Comparison of ENCODE assay signal across 8 mouse cellular contexts in the genomic region with DNA sequence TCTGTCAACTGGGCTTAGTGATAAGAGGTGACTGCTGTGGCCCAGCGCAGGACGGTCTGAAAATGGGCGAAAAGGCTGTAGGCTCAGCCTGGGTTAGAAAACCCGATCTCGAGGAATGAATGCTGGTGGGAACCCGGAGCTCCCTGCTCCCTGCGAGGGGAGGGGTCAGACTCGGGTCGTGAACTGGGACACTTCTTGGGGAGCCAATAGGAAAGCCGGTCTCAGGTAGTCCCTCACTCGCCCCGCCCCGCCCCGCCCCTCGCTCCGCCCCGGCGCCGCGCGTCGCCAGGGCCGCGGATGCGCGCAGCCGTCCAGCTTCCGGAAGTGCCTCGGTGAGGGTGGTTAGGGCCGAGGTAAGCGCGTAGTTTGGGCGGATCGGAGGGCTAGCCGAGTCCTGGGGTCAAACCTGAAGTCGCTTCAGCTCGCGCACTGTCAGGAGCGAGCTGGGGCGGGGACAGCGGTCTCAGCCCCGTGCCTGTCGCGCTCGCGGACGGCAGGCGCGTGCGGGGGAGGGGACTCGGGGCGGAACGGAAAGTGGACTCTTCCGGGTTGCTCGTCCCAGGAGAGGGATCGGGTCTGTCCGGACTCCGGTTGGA. TPM values are rescaled to one million over a fixed set of nuclear protein-coding genes. Genes with fewer than 3 reads are reported as not detected.
DNase-seq lines count a peak whose midpoint lies in the region; ATAC-seq and TF ChIP-seq lines count a peak whose summit lies in the region.

A gene (plus strand): TSS at position 267 of the 596 bp plus-strand sequence.

- H3K36me3 ChIP-seq in hindbrain, postnatal 0 days (ENCODE audit: insufficient read depth, low read length) = no peaks in the 10 kb centered on the region

- H3K27ac ChIP-seq in hindbrain, postnatal 0 days = peak within 1 kb of the TSS; percentile 81
- peak within 1 kb of the TSS; percentile 97 for H3K27ac ChIP-seq in left cerebral cortex, adult 2 months

- H3K9me3 ChIP-seq in hindbrain, postnatal 0 days (ENCODE audit: low read length) = no peaks in the 10 kb centered on the region

- H3K4me1 ChIP-seq in hindbrain, postnatal 0 days (ENCODE audit: insufficient read depth, low read length) = no peaks in the 10 kb centered on the region; the same call in 1 of the 2 replicates

- TF ChIP-seq CTCF in hindbrain, postnatal 0 days (IDR thresholded peaks at IDR 0.05; ENCODE audit: low read depth) = no peak
- TF ChIP-seq CTCF in left cerebral cortex, adult 2 months (IDR thresholded peaks at IDR 0.05) = no peak

- peak within 1 kb of the TSS; percentile 78 for H3K9ac ChIP-seq in hindbrain, postnatal 0 days (replicated peaks; ENCODE audit: low read length)

- 3% methylated on average over 58 of the region's 58 CpGs for WGBS in hindbrain, postnatal 0 days

- peak within 1 kb of the TSS; percentile 98 for H3K4me2 ChIP-seq in hindbrain, postnatal 0 days (ENCODE audit: low read depth, low read length)

- peak within 1 kb of the TSS; percentile 90 for H3K4me3 ChIP-seq in hindbrain, postnatal 0 days (ENCODE audit: low read length)
- peak within 1 kb of the TSS; percentile 96 for H3K4me3 ChIP-seq in left cerebral cortex, adult 2 months

- intact Hi-C loops in left cerebral cortex, adult 2 months (cut with DNase I) = loop anchor here (2.0 to 10.0 kb wide), 3 partner anchors 18 to 562 kb away; a partner anchor contains a TSS

- DNase-seq in T-cell, adult 2 months (ENCODE audit: low spot score) = peak; percentile 82
- peak; percentile 82 to 86 for DNase-seq in cerebellum, postnatal 36 days
- peak; percentile 88 for DNase-seq in gastrocnemius, adult 18-20 months (ENCODE audit: low spot score)
- DNase-seq in hindbrain, postnatal 0 days (ENCODE audit: low spot score) = peak; percentile 92
- DNase-seq in left cerebral cortex, adult 2 months (ENCODE audit: extremely low spot score in 1 of 2, low spot score in 2 of 2) = peak; percentile 82
- peak; percentile 85 to 88 for DNase-seq in right cerebral cortex, adult 2 months (ENCODE audit: low spot score in 2 of 2)
- DNase-seq in urinary bladder, postnatal 14 days (ENCODE audit: low spot score) = peak; percentile 86

- no peaks in the 10 kb centered on the region for H3K27me3 ChIP-seq in hindbrain, postnatal 0 days (ENCODE audit: insufficient read depth, low read length)

- peak; percentile 99 for ATAC-seq in hindbrain, postnatal 0 days
- peak; percentile 83 for ATAC-seq in megakaryocyte, adult 5-6 weeks (ENCODE audit: poor library complexity, severe bottlenecking)

RNA-seq across cellular contexts. Expression of the gene that starts here (rescaled TPM):
- total RNA-seq in gastrocnemius, adult 18-20 months (2021) = 1 to 10 TPM; 2.2 to 2.3 TPM
- 10.0 and 11.5 TPM in 2 replicates for total RNA-seq in hindbrain, postnatal 0 days (2014; rRNA removed)
- polyA plus RNA-seq in hindbrain, postnatal 0 days (2015; fragmentation: Nextera tagmentation; extraction: Ambion mirVana) = 11.1 and 11.8 TPM in 2 replicates
- 10 to 100 TPM; 13.1 to 13.4 TPM for total RNA-seq in left cerebral cortex, adult 2 months (2021)
- 5.4 and 9.8 TPM in 2 replicates for total RNA-seq in megakaryocyte, adult 5-6 weeks (2015)
- total RNA-seq in megakaryocyte, adult 5-6 weeks (2017) = 20.7 and 26.1 TPM in 2 replicates

Comparison
In these comparisons a context has a peak if more than half of its experiments do, and no peak if none do; other contexts are left out.
1. Peak in every context shown above with its lines: DNase-seq, ATAC-seq, H3K4me3 ChIP-seq and H3K27ac ChIP-seq.